Mouse (Mus musculus) myocyte (in vitro differentiated cells): ENCODE results near the gene Ndufa7. TPM values are rescaled to one million over a fixed set of nuclear protein-coding genes. Genes with fewer than 3 reads are reported as not detected.

Source experiments
- H3K27me3 ChIP-seq: one replicate; pipeline ENCODE4 v1.6.1; 2011; ENCODE audit not compliant: control insufficient read depth, insufficient read depth, insufficient read length
- H3K36me3 ChIP-seq: one replicate; pipeline ENCODE4 v1.6.1; 2011; ENCODE audit not compliant: control insufficient read depth, insufficient read depth
- H3K4me2 ChIP-seq: one replicate; pipeline ENCODE4 v1.6.1; 2011; ENCODE audit warnings: low read depth, control low read depth
- H3K4me3 ChIP-seq: one replicate; pipeline ENCODE4 v1.5.1; 2011; ENCODE audit warnings: mild to moderate bottlenecking, control low read depth, moderate library complexity
- H3K79me2 ChIP-seq: one replicate; pipeline ENCODE4 v1.6.1; 2011; ENCODE audit not compliant: control insufficient read depth, insufficient read depth
- H3ac ChIP-seq: one replicate; pipeline ENCODE4 v1.6.1; 2011; ENCODE audit not compliant: control insufficient read depth, insufficient read length
- CEBPB ChIP-seq: IDR thresholded peaks from 2 replicates; pipeline ENCODE4 v1.6.1; 2011; ENCODE audit warnings: mild to moderate bottlenecking, moderate library complexity; ENCODE audit not compliant: poor library complexity, insufficient read depth, severe bottlenecking
- E2F4 ChIP-seq: IDR thresholded peaks from one replicate; pipeline ENCODE4 v1.6.1; 2011; ENCODE audit warnings: mild to moderate bottlenecking, control low read depth, moderate library complexity; ENCODE audit not compliant: insufficient read depth
- MAX ChIP-seq: IDR thresholded peaks from one replicate; pipeline ENCODE4 v1.6.1; 2011; ENCODE audit warnings: low read depth, mild to moderate bottlenecking, control low read depth
- MYOD1 ChIP-seq, 3 experiments: IDR thresholded peaks; one replicate each; pipeline ENCODE4 v1.6.1; 2011; ENCODE audit warnings: control low read depth in 2 of 3, low read depth in 2 of 3, mild to moderate bottlenecking in 2 of 3, moderate library complexity in 1 of 3; ENCODE audit not compliant: insufficient read length in 2 of 3, control insufficient read depth in 1 of 3
- MYOG ChIP-seq, 3 experiments: IDR thresholded peaks; one replicate each; pipeline ENCODE4 v1.6.1; 2011; ENCODE audit warnings: control low read depth in 2 of 3, low read depth in 2 of 3, mild to moderate bottlenecking in 2 of 3; ENCODE audit not compliant: insufficient read length in 2 of 3, control insufficient read depth in 1 of 3, insufficient read depth in 1 of 3
- POLR2A ChIP-seq: IDR thresholded peaks from one replicate; pipeline ENCODE4 v1.6.1; 2011; ENCODE audit warnings: low read depth, mild to moderate bottlenecking, control low read depth, moderate library complexity; ENCODE audit not compliant: insufficient read length
- POLR2AphosphoS2 ChIP-seq: IDR thresholded peaks from one replicate; pipeline ENCODE4 v1.6.1; 2011; ENCODE audit warnings: low read depth, control low read depth; ENCODE audit not compliant: insufficient read length
- REST ChIP-seq: IDR thresholded peaks from one replicate; pipeline ENCODE4 v1.6.1; 2011; ENCODE audit warnings: mild to moderate bottlenecking, control low read depth, moderate library complexity; ENCODE audit not compliant: insufficient read depth, insufficient read length
- SRF ChIP-seq: IDR thresholded peaks from one replicate; pipeline ENCODE4 v1.6.1; 2011; ENCODE audit warnings: low read depth; ENCODE audit not compliant: control insufficient read depth, insufficient read length
- TCF12 ChIP-seq: IDR thresholded peaks from one replicate; pipeline ENCODE4 v1.6.1; 2011; ENCODE audit warnings: mild to moderate bottlenecking, control low read depth; ENCODE audit not compliant: poor library complexity, insufficient read depth, severe bottlenecking
- TCF3 ChIP-seq: IDR thresholded peaks from one replicate; pipeline ENCODE4 v1.6.1; 2011; ENCODE audit warnings: low read depth, control low read depth; ENCODE audit not compliant: insufficient read length
- USF1 ChIP-seq: IDR thresholded peaks from one replicate; pipeline ENCODE4 v1.6.1; 2011; ENCODE audit warnings: low read depth, mild to moderate bottlenecking, control low read depth, moderate library complexity
- polyA plus RNA-seq: library from polyadenylated mRNA; unstranded; fragments of >200 nt; fragmentation: generic; extraction: Trizol; gene quantifications from one replicate; pipeline ENCODE4 v1.2.1, GENCODE M21; 2012; ENCODE audit warnings: missing spikeins

The Ndufa7 gene
- polyA plus RNA-seq, 1 experiment, result 614 TPM

- Histone ChIP-seq H3ac (no peak overlapping the region), H3K27me3 (no peaks in the 10 kb centered on the region), H3K36me3 (peaks cover 33% of the 10 kb centered on the region), H3K4me2 (peak overlapping the region; percentile 82), H3K79me2 (peaks cover 69% of the 10 kb centered on the region), H3K4me3 (peak overlapping the region; percentile 94)
- TF ChIP-seq TCF3 (no peak), TCF12 (no peak)
These were observed 1.1 kb downstream of the Ndufa7 start for GRCm38 (mm10) chr17:33825462-33825861.

GRCm38 (mm10) chr17:33826850-33827249 is 2.5 kb downstream of the Ndufa7 start:
- peaks cover 30% of the 10 kb centered on the region for H3K36me3 ChIP-seq

GRCm38 (mm10) chr17:33828892-33829291 is 4.5 kb downstream of the Ndufa7 start:
- Histone ChIP-seq H3K27me3 (no peaks in the 10 kb centered on the region), H3K79me2 (peaks cover 57% of the 10 kb centered on the region), H3K36me3 (peaks cover 35% of the 10 kb centered on the region), H3K4me2 (no peak overlapping the region), H3K4me3 (no peak overlapping the region), H3ac (no peak overlapping the region)
- no peak for TF ChIP-seq USF1
- no peak for TF ChIP-seq REST
- no peak for TF ChIP-seq POLR2AphosphoS2
- TF ChIP-seq MYOD1 (IDR thresholded peaks at IDR 0.05; ENCODE audit: control insufficient read depth in 1 of 3, insufficient read length in 2 of 3, low read depth in 2 of 3), result no peak
- TF ChIP-seq POLR2A, result no peak
- TF ChIP-seq SRF, result no peak
- TF ChIP-seq TCF3, result no peak
- no peak for TF ChIP-seq TCF12
- TF ChIP-seq E2F4, result no peak

More at GRCm38 (mm10) chr17:33826850-33827249, 2.5 kb downstream of the Ndufa7 start:
- Histone ChIP-seq H3K4me3 (no peak overlapping the region), H3K27me3 (no peaks in the 10 kb centered on the region), H3ac (no peak overlapping the region), H3K4me2 (no peak overlapping the region), H3K79me2 (peaks cover 69% of the 10 kb centered on the region)
- TF ChIP-seq MYOD1 (IDR thresholded peaks at IDR 0.05; ENCODE audit: control insufficient read depth in 1 of 3, insufficient read length in 2 of 3, low read depth in 2 of 3) (no peak), POLR2A (no peak), E2F4 (no peak), TCF3 (no peak), USF1 (no peak), POLR2AphosphoS2 (no peak), MAX (no peak), SRF (no peak), TCF12 (no peak), MYOG (IDR thresholded peaks at IDR 0.05; ENCODE audit: control insufficient read depth in 1 of 3, insufficient read depth in 1 of 3, insufficient read length in 2 of 3, low read depth in 2 of 3) (no peak), CEBPB (no peak), REST (no peak)

DNA sequence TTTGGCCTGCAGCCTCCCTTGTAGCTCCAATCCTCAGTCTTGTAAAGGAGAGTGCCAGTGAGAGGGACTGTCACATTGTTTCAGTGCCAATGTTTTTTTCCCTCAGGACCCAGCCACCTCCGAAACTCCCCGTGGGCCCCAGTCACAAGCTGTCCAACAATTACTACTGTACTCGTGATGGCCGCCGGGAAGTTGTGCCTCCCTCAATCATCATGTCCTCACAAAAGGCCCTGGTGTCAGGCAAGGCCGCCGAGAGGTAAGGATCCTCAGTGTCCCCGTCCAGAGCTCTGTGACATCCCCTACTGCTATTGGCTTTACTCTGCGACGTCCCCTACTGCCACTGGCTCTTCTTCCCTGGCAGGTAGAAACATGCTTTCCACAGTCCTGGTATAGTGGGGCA is 5.2 kb downstream of the Ndufa7 start:
- H3K36me3 ChIP-seq, result peaks cover 35% of the 10 kb centered on the region
- H3K4me2 ChIP-seq, result no peak overlapping the region
- no peaks in the 10 kb centered on the region for H3K27me3 ChIP-seq
- peaks cover 50% of the 10 kb centered on the region for H3K79me2 ChIP-seq
- TF ChIP-seq POLR2A, result no peak
- no peak for TF ChIP-seq MYOD1 (IDR thresholded peaks at IDR 0.05; ENCODE audit: control insufficient read depth in 1 of 3, insufficient read length in 2 of 3, low read depth in 2 of 3)
- TF ChIP-seq USF1, result no peak
- TF ChIP-seq CEBPB, result no peak
- TF ChIP-seq REST, result no peak
- no peak for TF ChIP-seq SRF
- no peak for TF ChIP-seq POLR2AphosphoS2
- no peak for TF ChIP-seq MYOG (IDR thresholded peaks at IDR 0.05; ENCODE audit: control insufficient read depth in 1 of 3, insufficient read depth in 1 of 3, insufficient read length in 2 of 3, low read depth in 2 of 3)
- TF ChIP-seq TCF3, result no peak
- no peak for TF ChIP-seq TCF12
- no peak for TF ChIP-seq E2F4
- TF ChIP-seq MAX, result no peak
- no peak overlapping the region for H3ac ChIP-seq
- no peak overlapping the region for H3K4me3 ChIP-seq

GRCm38 (mm10) chr17:33842966-33843795 is 18.8 kb downstream of the Ndufa7 start, which contains the start of gene Cd320:
Gene Cd320 (plus strand): TSS chr17:33843091.
- H3ac ChIP-seq, result peak within 1 kb of the TSS; percentile 7
- H3K4me3 ChIP-seq, result peak within 1 kb of the TSS; percentile 59
- no peaks in the 10 kb centered on the region for H3K27me3 ChIP-seq
- H3K4me2 ChIP-seq, result peak within 1 kb of the TSS; percentile 99
- TF ChIP-seq POLR2AphosphoS2 (peak; percentile 90), POLR2A (peak; percentile 83), MAX (no peak), MYOG (IDR thresholded peaks at IDR 0.05; ENCODE audit: control insufficient read depth in 1 of 3, insufficient read depth in 1 of 3, insufficient read length in 2 of 3, low read depth in 2 of 3) (peak in 1 of 3 experiments; percentile 17)
- H3K36me3 ChIP-seq, result peaks cover 8% of the 10 kb centered on the region
- no peaks in the 10 kb centered on the region for H3K79me2 ChIP-seq
